Comparison of ENCODE assay signal across 21 mouse cellular contexts in the genomic region with DNA sequence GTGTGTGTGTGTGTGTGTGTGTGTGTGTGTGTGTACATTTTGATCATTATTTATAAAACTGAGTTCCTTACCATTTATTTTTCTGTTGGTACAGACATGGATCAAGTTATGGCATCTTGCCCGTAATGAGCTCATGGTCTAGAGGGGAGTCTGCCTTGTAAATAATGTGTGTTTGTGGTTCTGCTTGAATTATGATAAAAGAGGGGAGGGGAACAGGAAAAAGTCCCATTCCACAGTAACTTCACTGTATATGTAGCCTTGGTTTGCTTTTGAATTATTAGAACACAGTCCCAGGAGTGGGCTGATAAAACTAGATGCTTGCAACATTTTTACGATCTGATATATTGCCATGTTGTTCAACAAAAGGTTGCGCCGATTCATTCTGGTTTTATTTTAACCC. TPM values are rescaled to one million over a fixed set of nuclear protein-coding genes. Genes with fewer than 3 reads are reported as not detected.
"Had no signal": no experiment of that assay in that cellular context is flagged by ENCODE, and none has a peak within 500 bp of the region (broad histone marks: within the 10 kb centered on the region; RNA-seq: fewer than 3 reads in every experiment).

No protein-coding gene starts in this region.

- H3K9me3 ChIP-seq: limb, embryonic 13.5 days; liver, embryonic 13.5 days; megakaryocyte, embryonic 14.5 days; midbrain, embryonic 10.5 days; midbrain, embryonic 13.5 days; stomach, embryonic 15.5 days had no signal

- H3K9ac ChIP-seq: limb, embryonic 13.5 days; liver, embryonic 13.5 days; midbrain, embryonic 13.5 days; stomach, embryonic 15.5 days had no signal

- H3K27ac ChIP-seq: hindbrain, postnatal 0 days; limb, embryonic 13.5 days; liver, embryonic 13.5 days; midbrain, embryonic 10.5 days; midbrain, embryonic 13.5 days; stomach, embryonic 15.5 days had no signal

- ATAC-seq: hindbrain, postnatal 0 days; inflammation-experienced regulatory T-cells, adult 6 months; intestine, embryonic 16.5 days; lung, postnatal 0 days; midbrain, embryonic 13.5 days; midbrain, embryonic 16.5 days had no signal

- H3K4me2 ChIP-seq: limb, embryonic 13.5 days; liver, embryonic 13.5 days; midbrain, embryonic 13.5 days; stomach, embryonic 15.5 days had no signal

- H3K4me1 ChIP-seq: limb, embryonic 13.5 days; liver, embryonic 13.5 days; megakaryocyte, embryonic 14.5 days; midbrain, embryonic 10.5 days; midbrain, embryonic 13.5 days; stomach, embryonic 15.5 days had no signal

- DNase-seq: kidney, postnatal 25 days; left cerebral cortex, postnatal 4 days; liver, embryonic 13.5 days; lung, adult 2 months; lung, postnatal 36 days; retina, postnatal 1 day; right cerebral cortex, postnatal 25 days; spleen, adult 18-20 months; thymus, postnatal 25 days had no signal

- H3K36me3 ChIP-seq: limb, embryonic 13.5 days; liver, embryonic 13.5 days; midbrain, embryonic 10.5 days; midbrain, embryonic 13.5 days; stomach, embryonic 15.5 days had no signal

- H3K4me3 ChIP-seq: limb, embryonic 13.5 days; liver, embryonic 13.5 days; megakaryocyte, embryonic 14.5 days; midbrain, embryonic 10.5 days; midbrain, embryonic 13.5 days; myocyte; stomach, embryonic 15.5 days had no signal

- H3K27me3 ChIP-seq: limb, embryonic 13.5 days; liver, embryonic 13.5 days; megakaryocyte, embryonic 14.5 days; midbrain, embryonic 13.5 days; stomach, embryonic 15.5 days had no signal

RNA-seq across cellular contexts. Expression of gene Vwc2, which starts 57.4 kb away (rescaled TPM):
- polyA plus RNA-seq: liver, adult 2 months had no signal
